Mouse (Mus musculus) liver, adult 2 months (tissue): Measurements from ENCODE around the gene Dhx32. TPM values are rescaled to one million over a fixed set of nuclear protein-coding genes. Genes with fewer than 3 reads are reported as not detected.
"Not testable (repeated sequence)": the region's sequence is repeated elsewhere in the genome, so short reads cannot be mapped to it uniquely, and the experiment has no call there.

Experiments used
- DNase-seq: peaks from one replicate; pipeline ENCODE4 v3.0.0-alpha.2; 2011; ENCODE audit warnings: low read depth, low spot score; ENCODE audit errors: extremely low read depth
- H3K27ac ChIP-seq: fragments of 200-500 bp; replicated peaks from 2 replicates; pipeline ENCODE4 v1.5.1; 2012; ENCODE audit warnings: low read depth, mild to moderate bottlenecking, control low read depth, inconsistent platforms, low read length; ENCODE audit not compliant: insufficient read depth
- H3K27me3 ChIP-seq: fragments of 200-500 bp; 2 replicates; pipeline ENCODE4 v1.6.1; 2012; ENCODE audit warnings: mild to moderate bottlenecking, moderate library complexity, low read length, inconsistent platforms; ENCODE audit not compliant: control insufficient read depth, insufficient read depth
- H3K36me3 ChIP-seq: fragments of 200-500 bp; 2 replicates; pipeline ENCODE4 v1.6.1; 2012; ENCODE audit warnings: low read length, inconsistent platforms; ENCODE audit not compliant: control insufficient read depth, insufficient read depth
- H3K4me1 ChIP-seq: fragments of 200-500 bp; 2 replicates; pipeline ENCODE4 v1.6.1; 2011; ENCODE audit warnings: low read length; ENCODE audit not compliant: control insufficient read depth, insufficient read depth
- H3K4me3 ChIP-seq: fragments of 200-500 bp; 2 replicates; pipeline ENCODE4 v1.5.1; 2011; ENCODE audit warnings: low read depth, mild to moderate bottlenecking, control low read depth, low read length, moderate library complexity; ENCODE audit not compliant: insufficient read depth
- H3K79me2 ChIP-seq: fragments of 200-500 bp; 2 replicates; pipeline ENCODE4 v1.6.1; 2012; ENCODE audit warnings: inconsistent platforms, mild to moderate bottlenecking, low read length, moderate library complexity; ENCODE audit not compliant: control insufficient read depth, insufficient read depth
- H3K9ac ChIP-seq: fragments of 200-500 bp; 2 replicates; pipeline ENCODE4 v1.6.1; 2012; ENCODE audit warnings: low read depth, mild to moderate bottlenecking, control low read depth, inconsistent platforms, low read length
- CTCF ChIP-seq: fragments of 200-500 bp; IDR thresholded peaks from 2 replicates; pipeline ENCODE4 v1.5.1; 2011; ENCODE audit warnings: low read depth, low read length, control low read depth
- POLR2A ChIP-seq: fragments of 200-500 bp; IDR thresholded peaks from 2 replicates; pipeline ENCODE4 v1.6.1; 2011; ENCODE audit warnings: low read length, control low read depth; ENCODE audit not compliant: insufficient read depth; ENCODE audit errors: extremely low read depth
- WGBS: fragments of 180-500 bp; shearing (Covaris S2); methylation state at CpG from one replicate; pipeline ENCODE4 v1.1.7; 2018; 5-methylcytosine and 5-hydroxymethylcytosine counted together
- polyA plus RNA-seq: library from polyadenylated mRNA; depleted of rRNA; stranded (reverse); fragments of >200 nt; gene quantifications from 2 replicates; pipeline ENCODE4 v1.2.3, GENCODE M21; 2012
- total RNA-seq: library from RNA; depleted of rRNA; stranded (reverse); fragments of >200 nt; gene quantifications from 2 replicates; pipeline ENCODE4 v1.2.3, GENCODE M21; 2014

Dhx32 gene
- total and polyA plus RNA-seq, 2 experiments = 17.0 to 24.0 TPM

- WGBS = 88% methylated on average over 4 of the region's 4 CpGs
- H3K9ac ChIP-seq = no peak overlapping the region
- no peak overlapping the region for H3K4me3 ChIP-seq
- no peak overlapping the region for H3K27ac ChIP-seq
- peaks cover 17% of the 10 kb centered on the region for H3K36me3 ChIP-seq
- DNase-seq = no peak
- TF ChIP-seq POLR2A (no peak), CTCF (no peak)
- H3K79me2 ChIP-seq = no peaks in the 10 kb centered on the region
- H3K4me1 ChIP-seq = no peaks in the 10 kb centered on the region
- no peaks in the 10 kb centered on the region for H3K27me3 ChIP-seq
Observed at GRCm38 (mm10) chr7:133699885-133700284, 82.6 kb downstream of the Dhx32 start.

- peaks cover 17% of the 10 kb centered on the region for H3K36me3 ChIP-seq
- H3K4me1 ChIP-seq = no peaks in the 10 kb centered on the region
- DNase-seq = no peak
- TF ChIP-seq POLR2A (no peak), CTCF (no peak)
- H3K27ac ChIP-seq = no peak overlapping the region
- H3K9ac ChIP-seq = no peak overlapping the region
- WGBS = 89% methylated on average over 12 of the region's 12 CpGs
- no peaks in the 10 kb centered on the region for H3K27me3 ChIP-seq
- no peak overlapping the region for H3K4me3 ChIP-seq
- H3K79me2 ChIP-seq = no peaks in the 10 kb centered on the region
Observed at GRCm38 (mm10) chr7:133698021-133698709, 84.4 kb downstream of the Dhx32 start.

- not testable (repeated sequence) for H3K4me3 ChIP-seq, H3K79me2 ChIP-seq, DNase-seq, H3K4me1 ChIP-seq, H3K27me3 ChIP-seq, H3K27ac ChIP-seq, H3K9ac ChIP-seq
- H3K36me3 ChIP-seq = peaks cover 22% of the 10 kb centered on the region
Observed at GRCm38 (mm10) chr7:133685644-133686043, 96.9 kb downstream of the Dhx32 start.

GRCm38 (mm10) chr7:133684701-133685100, 97.8 kb downstream of the Dhx32 start:
- no peak for TF ChIP-seq POLR2A
- TF ChIP-seq CTCF = no peak
- no peak overlapping the region for H3K27ac ChIP-seq
- no peaks in the 10 kb centered on the region for H3K4me1 ChIP-seq
- H3K79me2 ChIP-seq = no peaks in the 10 kb centered on the region
- DNase-seq = no peak
- WGBS = 99% methylated on average over 6 of the region's 6 CpGs
- H3K9ac ChIP-seq = no peak overlapping the region
- peaks cover 13% of the 10 kb centered on the region for H3K36me3 ChIP-seq
- no peaks in the 10 kb centered on the region for H3K27me3 ChIP-seq
- H3K4me3 ChIP-seq = no peak overlapping the region

- Histone ChIP-seq H3K36me3 (peaks cover 9% of the 10 kb centered on the region), H3K9ac (no peak overlapping the region), H3K79me2 (no peaks in the 10 kb centered on the region), H3K27me3 (no peaks in the 10 kb centered on the region), H3K4me3 (no peak overlapping the region), H3K4me1 (no peaks in the 10 kb centered on the region), H3K27ac (no peak overlapping the region)
- DNase-seq = no peak
- WGBS = 83% methylated on average over 5 of the region's 5 CpGs
- TF ChIP-seq CTCF (peak; percentile 64), POLR2A (no peak)
Observed at GRCm38 (mm10) chr7:133684110-133684509, 98.4 kb downstream of the Dhx32 start.

- TF ChIP-seq POLR2A (no peak), CTCF (no peak)
- WGBS = 81% methylated on average over 5 of the region's 5 CpGs
- Histone ChIP-seq H3K79me2 (no peaks in the 10 kb centered on the region), H3K4me1 (no peaks in the 10 kb centered on the region), H3K4me3 (no peak overlapping the region), H3K27ac (no peak overlapping the region), H3K9ac (no peak overlapping the region), H3K27me3 (no peaks in the 10 kb centered on the region), H3K36me3 (peaks cover 4% of the 10 kb centered on the region; the same call in 1 of the 2 replicates)
- DNase-seq = no peak
Observed at GRCm38 (mm10) chr7:133683626-133684025, 98.9 kb downstream of the Dhx32 start.
